Mouse (Mus musculus) lung, postnatal 0 days (tissue): Measurements from ENCODE around the gene Snapc4. TPM values are rescaled to one million over a fixed set of nuclear protein-coding genes. Genes with fewer than 3 reads are reported as not detected.

Experiments used
- ATAC-seq: fragments of 200-750 bp; cut with Nextera tagmentation; 2 replicates; pipeline ENCODE4 v1.8.0; 2017; ENCODE audit warnings: moderate library complexity
- DNase-seq: peaks from one replicate; pipeline ENCODE4 v3.0.0-alpha.2; 2016; ENCODE audit warnings: low spot score
- H3K27ac ChIP-seq: fragments of 300-500 bp; sonication (generic); 2 replicates; pipeline ENCODE4 v1.5.1; 2014; ENCODE audit warnings: antibody characterized with exemption, mild to moderate bottlenecking, low read length, mixed read lengths
- H3K27me3 ChIP-seq: fragments of 300-500 bp; sonication (generic); replicated peaks from 2 replicates; pipeline ENCODE4 v1.6.1; 2014; ENCODE audit warnings: low read length, mixed read lengths; ENCODE audit not compliant: insufficient read depth
- H3K36me3 ChIP-seq: fragments of 300-500 bp; sonication (generic); 2 replicates; pipeline ENCODE4 v1.6.1; 2014; ENCODE audit warnings: low read length, mixed read lengths; ENCODE audit not compliant: insufficient read depth
- H3K4me1 ChIP-seq: fragments of 300-500 bp; sonication (generic); 2 replicates; pipeline ENCODE4 v1.6.1; 2014; ENCODE audit warnings: antibody characterized with exemption, low read depth, low read length, mixed read lengths; ENCODE audit not compliant: insufficient read depth
- H3K4me2 ChIP-seq: fragments of 300-500 bp; sonication (generic); replicated peaks from 2 replicates; pipeline ENCODE4 v1.6.1; 2014; ENCODE audit warnings: low read depth, mild to moderate bottlenecking, low read length, moderate library complexity, mixed read lengths
- H3K4me3 ChIP-seq: fragments of 300-500 bp; sonication (generic); 2 replicates; pipeline ENCODE4 v1.5.1; 2014; ENCODE audit warnings: low read depth, low read length
- H3K9ac ChIP-seq: fragments of 300-500 bp; sonication (generic); replicated peaks from 2 replicates; pipeline ENCODE4 v1.6.1; 2014; ENCODE audit warnings: low read depth, mild to moderate bottlenecking
- H3K9me3 ChIP-seq: fragments of 300-500 bp; sonication (generic); 2 replicates; pipeline ENCODE4 v1.6.1; 2016; ENCODE audit warnings: low read length, mixed read lengths
- CTCF ChIP-seq: IDR thresholded peaks from 2 replicates; pipeline ENCODE4 v1.5.1; 2016; ENCODE audit warnings: antibody characterized with exemption, mild to moderate bottlenecking
- EP300 ChIP-seq: IDR thresholded peaks from 2 replicates; pipeline ENCODE4 v1.6.1; 2016; ENCODE audit warnings: antibody characterized with exemption, mild to moderate bottlenecking, control low read depth
- WGBS: fragments of 180-500 bp; shearing (Covaris S2); extraction: QIAGEN DNeasy Blood & Tissue Kit; methylation state at CpG from one replicate; pipeline ENCODE4 v1.1.7; 2014; 5-methylcytosine and 5-hydroxymethylcytosine counted together
- polyA plus RNA-seq: library from polyadenylated mRNA; unstranded; fragments of >200 nt; fragmentation: Nextera tagmentation; extraction: Ambion mirVana; gene quantifications from 2 replicates; pipeline ENCODE4 v1.2.1, GENCODE M21; 2015

Snapc4 gene
- polyA plus RNA-seq, 1 experiment from 2014 or later = 7.4 TPM

DNA sequence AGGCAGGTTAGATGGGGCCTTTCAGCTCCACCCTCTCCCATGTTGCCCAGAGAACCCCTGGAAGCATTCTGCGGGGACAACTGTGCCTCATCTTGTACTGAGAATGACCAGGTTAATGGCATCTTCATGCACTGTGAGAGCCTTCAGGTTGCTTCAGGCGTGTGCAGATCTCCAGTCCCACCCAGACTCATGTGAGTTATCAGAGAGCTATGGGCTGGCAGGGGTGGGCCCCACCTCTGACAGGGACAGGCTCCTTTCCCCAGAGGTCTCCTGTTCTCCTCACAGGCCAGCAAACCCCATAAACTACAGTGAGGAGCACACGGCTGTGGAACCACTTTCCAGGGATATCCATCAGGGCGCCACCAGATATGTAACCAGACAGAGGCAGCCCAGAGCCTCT, 20.6 kb upstream of the Snapc4 start:
- Histone ChIP-seq H3K4me2 (no peak overlapping the region), H3K9me3 (no peaks in the 10 kb centered on the region), H3K4me1 (no peaks in the 10 kb centered on the region), H3K27ac (no peak overlapping the region), H3K9ac (no peak overlapping the region), H3K27me3 (no peaks in the 10 kb centered on the region), H3K36me3 (peaks cover 46% of the 10 kb centered on the region), H3K4me3 (no peak overlapping the region)
- no peak for TF ChIP-seq EP300
- no peak for TF ChIP-seq CTCF
- no peak for DNase-seq
- ATAC-seq = no peak
- 91% methylated on average over 4 of the region's 4 CpGs for WGBS

GRCm38 (mm10) chr2:26400296-26400695, 19.8 kb upstream of the Snapc4 start:
- ATAC-seq = no peak
- no peaks in the 10 kb centered on the region for H3K27me3 ChIP-seq

DNA sequence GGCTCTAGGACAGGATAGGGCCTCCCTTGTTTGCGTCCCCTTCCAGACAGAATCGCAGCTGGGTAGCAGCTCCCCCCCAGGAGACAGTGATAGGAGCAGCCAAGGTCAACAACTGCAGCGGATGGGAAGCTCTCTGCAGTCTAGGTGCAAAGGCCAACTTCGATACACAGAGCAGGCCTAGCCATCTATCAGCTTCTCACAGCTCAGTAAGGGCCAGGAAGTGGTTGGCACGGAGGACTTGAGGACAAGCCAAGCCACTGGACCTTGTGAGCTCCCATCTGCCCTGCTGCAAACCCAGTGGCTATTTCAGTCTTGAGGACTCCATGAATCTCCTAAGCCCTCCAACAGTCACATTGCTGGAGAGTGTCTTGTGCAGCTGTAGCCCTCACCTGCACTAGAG, 19.2 kb upstream of the Snapc4 start:
- TF ChIP-seq CTCF (no peak), EP300 (no peak)
- ATAC-seq = no peak

More at GRCm38 (mm10) chr2:26400296-26400695, 19.8 kb upstream of the Snapc4 start:
- H3K9ac ChIP-seq = no peak overlapping the region
- no peaks in the 10 kb centered on the region for H3K4me1 ChIP-seq
- no peak overlapping the region for H3K27ac ChIP-seq
- peaks cover 53% of the 10 kb centered on the region for H3K36me3 ChIP-seq
- TF ChIP-seq CTCF (no peak), EP300 (no peak)
- no peak overlapping the region for H3K4me2 ChIP-seq
- 87% methylated on average over 5 of the region's 5 CpGs for WGBS
- H3K4me3 ChIP-seq = no peak overlapping the region
- H3K9me3 ChIP-seq = no peaks in the 10 kb centered on the region
- DNase-seq = no peak

DNA sequence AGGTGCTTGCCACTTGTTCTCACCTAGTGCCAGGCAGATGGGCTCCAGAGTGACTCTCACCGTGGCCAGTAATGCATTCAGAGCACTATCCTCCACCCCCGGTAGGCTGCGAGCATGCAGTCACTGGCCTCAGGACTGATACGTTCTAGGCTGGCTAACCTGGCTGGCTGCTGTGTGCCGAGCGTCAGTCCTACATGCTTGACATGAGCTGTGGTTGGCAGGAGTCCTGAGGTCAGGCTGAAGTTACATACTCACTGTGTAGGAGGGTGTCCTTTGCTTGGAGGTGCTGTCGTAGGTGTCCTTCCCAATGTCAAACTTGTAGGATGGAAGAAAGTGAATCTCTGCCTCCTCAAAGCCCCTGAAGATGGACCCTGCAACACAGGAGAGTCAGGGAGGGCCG, 18.5 kb upstream of the Snapc4 start:
- Histone ChIP-seq H3K4me3 (no peak overlapping the region), H3K9me3 (no peaks in the 10 kb centered on the region), H3K27me3 (no peaks in the 10 kb centered on the region), H3K4me1 (no peaks in the 10 kb centered on the region), H3K36me3 (peaks cover 61% of the 10 kb centered on the region), H3K4me2 (no peak overlapping the region), H3K27ac (no peak overlapping the region), H3K9ac (no peak overlapping the region)
- TF ChIP-seq CTCF (no peak), EP300 (no peak)
- DNase-seq (no peak), ATAC-seq (no peak)
- WGBS = 87% methylated on average over 8 of the region's 8 CpGs

More for the DNA sequence above, 19.2 kb upstream of the Snapc4 start:
- Histone ChIP-seq H3K4me2 (no peak overlapping the region), H3K4me3 (no peak overlapping the region), H3K9me3 (no peaks in the 10 kb centered on the region), H3K27ac (no peak overlapping the region), H3K36me3 (peaks cover 59% of the 10 kb centered on the region), H3K27me3 (no peaks in the 10 kb centered on the region), H3K4me1 (no peaks in the 10 kb centered on the region), H3K9ac (no peak overlapping the region)
- DNase-seq = no peak
- WGBS = 68% methylated on average over 5 of the region's 5 CpGs

DNA sequence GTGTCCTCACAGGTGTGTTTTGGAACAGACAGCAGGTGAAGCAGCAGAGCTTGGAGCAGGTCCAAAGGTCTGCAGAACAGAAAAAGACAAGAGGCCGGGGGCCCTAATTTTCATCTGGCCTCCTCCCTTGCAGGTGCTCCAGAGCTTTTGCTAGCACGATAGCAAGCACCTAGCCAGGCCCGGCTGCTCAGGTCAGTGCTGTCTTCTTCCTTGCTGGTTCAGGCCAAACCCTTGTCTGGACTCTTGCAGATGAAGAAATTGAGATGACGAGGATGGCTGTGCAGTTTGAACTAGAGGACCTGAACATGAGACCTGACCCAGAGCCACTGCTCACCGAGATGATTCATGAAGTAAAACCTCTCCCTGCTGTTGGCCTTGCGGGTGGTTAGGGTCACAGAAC, 11.2 kb upstream of the Snapc4 start:
- H3K27ac ChIP-seq = no peak overlapping the region
- H3K4me3 ChIP-seq = no peak overlapping the region
- H3K9ac ChIP-seq = no peak overlapping the region
- H3K27me3 ChIP-seq = no peaks in the 10 kb centered on the region
- no peak for ATAC-seq
- H3K9me3 ChIP-seq = no peaks in the 10 kb centered on the region
- H3K36me3 ChIP-seq = peaks cover 38% of the 10 kb centered on the region
- H3K4me1 ChIP-seq = peaks cover 5% of the 10 kb centered on the region; the same call in 1 of the 2 replicates
- H3K4me2 ChIP-seq = no peak overlapping the region
- DNase-seq = no peak
- TF ChIP-seq CTCF (no peak), EP300 (no peak)
- WGBS = 89% methylated on average over 6 of the region's 6 CpGs

GRCm38 (mm10) chr2:26390954-26391353, 10.5 kb upstream of the Snapc4 start:
- peaks cover 5% of the 10 kb centered on the region; the same call in 1 of the 2 replicates for H3K4me1 ChIP-seq
- no peak overlapping the region for H3K9ac ChIP-seq
- H3K4me2 ChIP-seq = no peak overlapping the region
- no peaks in the 10 kb centered on the region for H3K9me3 ChIP-seq
- H3K27ac ChIP-seq = no peak overlapping the region
- no peaks in the 10 kb centered on the region for H3K27me3 ChIP-seq
- DNase-seq (no peak), ATAC-seq (no peak)
- no peak overlapping the region for H3K4me3 ChIP-seq
- WGBS = 87% methylated on average over 3 of the region's 3 CpGs
- no peak for TF ChIP-seq EP300
- H3K36me3 ChIP-seq = peaks cover 35% of the 10 kb centered on the region

DNA sequence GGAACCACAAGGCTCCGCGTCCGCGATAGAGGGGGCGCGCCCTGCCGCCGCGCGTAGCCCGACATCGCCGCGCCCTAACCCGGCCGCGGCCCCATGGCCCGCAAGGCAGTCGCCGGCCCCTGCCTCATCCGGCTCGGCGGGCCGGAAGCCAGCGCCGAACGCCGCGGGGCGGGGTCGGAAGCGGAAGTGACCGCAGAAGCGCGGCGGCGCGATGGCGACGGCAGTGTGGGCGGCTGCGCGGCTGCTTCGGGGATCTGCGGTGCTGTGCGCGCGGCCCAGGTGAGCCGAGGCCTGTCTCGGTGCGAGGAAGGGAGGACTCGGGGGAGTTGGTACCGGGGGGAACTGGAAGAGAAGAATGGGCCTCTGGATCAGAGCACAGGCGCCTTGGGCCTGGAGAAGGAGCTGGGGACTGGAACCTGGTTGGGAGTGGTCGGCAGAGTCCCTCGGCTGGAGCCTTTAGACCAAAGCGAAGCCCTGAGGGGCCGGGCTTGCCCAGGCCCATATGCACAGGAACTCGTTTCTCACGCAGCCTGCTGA, 8.8 kb upstream of the Snapc4 start, which contains the start of the genes Entr1 and Pmpca:
Gene Entr1, minus strand, starts transcription at position 163 of the 537 bp plus-strand sequence.
Gene Pmpca, plus strand, starts transcription at position 186 of the 537 bp plus-strand sequence.
- peak; percentile 94 for ATAC-seq
- DNase-seq = peak; percentile 91
- Histone ChIP-seq H3K4me2 (peak within 1 kb of the TSS; percentile 96), H3K4me1 (peaks cover 5% of the 10 kb centered on the region; the same call in 1 of the 2 replicates), H3K36me3 (peaks cover 34% of the 10 kb centered on the region), H3K27ac (peak within 1 kb of the TSS; percentile 74), H3K4me3 (peak within 1 kb of the TSS; percentile 99), H3K27me3 (no peaks in the 10 kb centered on the region), H3K9me3 (no peaks in the 10 kb centered on the region), H3K9ac (peak within 1 kb of the TSS; percentile 74)
- TF ChIP-seq EP300 (no peak), CTCF (no peak)
- WGBS = under 1% methylated on average over 42 of the region's 60 CpGs
